Mouse (Mus musculus) right cerebral cortex, postnatal 4 days (tissue): ENCODE results near the gene Cstf1.

Experiments used
- DNase-seq: peaks from one replicate; pipeline ENCODE4 v3.0.0-alpha.2; 2022

The Cstf1 gene

DNA sequence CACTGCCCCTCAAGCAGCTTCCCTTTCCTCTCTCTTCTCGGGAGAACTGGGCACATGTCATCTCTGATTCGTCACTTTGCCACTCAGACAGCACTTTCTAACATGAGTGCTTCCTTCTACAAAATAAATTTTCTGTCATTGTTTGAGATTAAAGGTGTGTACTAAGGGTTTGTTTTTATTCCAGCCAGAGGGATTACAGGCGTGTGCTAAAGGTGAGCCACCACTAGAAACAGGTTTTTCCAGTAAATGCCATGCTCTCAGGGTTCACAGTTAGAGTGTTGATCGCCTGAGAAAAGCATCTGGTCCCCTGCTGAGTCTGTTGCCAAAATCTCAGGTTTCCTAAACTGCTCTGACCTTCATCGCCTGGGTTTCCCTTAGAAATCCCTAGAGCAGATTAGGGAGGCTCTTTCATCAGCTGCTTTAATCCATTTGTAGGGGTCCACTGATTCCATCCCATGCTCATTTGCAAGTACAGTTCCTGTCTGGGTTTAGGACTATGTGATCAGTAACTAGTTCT is 6.6 kb downstream of the Cstf1 start:
- no peak for DNase-seq

- peak; percentile 26 for DNase-seq
Measured at GRCm38 (mm10) chr2:172378332-172378731, 7.9 kb downstream of the Cstf1 start.

- no peak for DNase-seq
Measured at GRCm38 (mm10) chr2:172380513-172380912, 10.0 kb downstream of the Cstf1 start.

- DNase-seq: no peak
Measured at GRCm38 (mm10) chr2:172381341-172381740, 10.9 kb downstream of the Cstf1 start.

- DNase-seq: no peak
Measured at GRCm38 (mm10) chr2:172381898-172382297, 11.4 kb downstream of the Cstf1 start.

DNA sequence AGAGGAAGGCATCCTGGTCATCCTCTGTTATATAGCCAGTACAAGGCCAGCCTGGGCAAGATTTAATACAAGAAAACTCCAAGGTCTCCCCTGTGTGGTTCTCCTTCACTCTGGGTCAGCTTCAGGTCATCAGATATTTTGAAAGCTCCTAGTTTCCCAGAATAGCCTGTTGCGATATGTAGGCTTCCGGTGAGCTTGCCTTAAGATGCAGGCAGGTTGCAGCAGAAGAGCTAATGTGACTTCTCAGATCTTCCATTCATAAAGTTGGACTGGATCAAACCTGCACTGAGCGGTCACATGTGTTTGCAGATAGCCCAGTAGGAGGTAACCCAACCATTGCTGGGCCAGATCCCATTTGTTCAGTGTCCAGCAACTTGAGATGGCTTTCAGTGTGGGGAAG is 14.2 kb downstream of the Cstf1 start:
- no peak for DNase-seq

GRCm38 (mm10) chr2:172390341-172390740 is 19.9 kb downstream of the Cstf1 start:
- DNase-seq: no peak

GRCm38 (mm10) chr2:172392041-172392521 is 21.6 kb downstream of the Cstf1 start:
- no peak for DNase-seq

DNA sequence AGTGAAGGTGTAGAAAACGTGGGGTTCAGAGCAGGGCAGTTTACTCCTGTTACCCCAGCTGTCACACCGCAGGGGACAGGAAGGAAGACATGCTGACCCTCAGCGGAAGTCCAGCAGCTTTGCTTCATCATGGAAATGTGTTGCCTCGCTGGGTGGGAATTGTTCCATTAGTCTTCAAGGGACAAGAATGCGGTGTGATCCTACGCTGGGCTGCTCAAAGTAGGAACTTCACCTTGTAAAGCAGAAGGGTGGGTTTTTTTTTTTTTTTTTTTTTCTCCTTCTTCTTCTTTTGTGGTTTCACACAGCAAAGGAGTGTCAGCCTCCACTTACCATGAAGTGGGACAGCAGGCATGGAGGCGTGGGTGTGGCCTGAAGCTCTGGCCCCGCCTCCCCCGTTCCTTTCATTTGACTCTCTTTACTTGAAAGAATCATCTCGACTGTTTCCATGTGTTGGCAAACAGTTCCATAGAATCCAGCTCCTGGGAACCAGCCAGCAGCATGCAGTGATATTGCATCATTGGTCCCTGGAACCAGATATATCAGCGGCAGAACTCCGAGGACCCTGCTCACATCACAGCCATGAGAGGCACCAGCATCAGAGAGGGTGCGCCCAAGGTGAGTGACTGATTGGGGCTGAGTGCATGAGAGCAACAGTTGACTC is 23.0 kb downstream of the Cstf1 start, which contains the start of gene Cass4:
Gene Cass4 (plus strand): TSS at position 404 of the 661 bp plus-strand sequence.
- DNase-seq: no peak

- no peak for DNase-seq
Measured at GRCm38 (mm10) chr2:172394052-172394392, 23.5 kb downstream of the Cstf1 start.

DNA sequence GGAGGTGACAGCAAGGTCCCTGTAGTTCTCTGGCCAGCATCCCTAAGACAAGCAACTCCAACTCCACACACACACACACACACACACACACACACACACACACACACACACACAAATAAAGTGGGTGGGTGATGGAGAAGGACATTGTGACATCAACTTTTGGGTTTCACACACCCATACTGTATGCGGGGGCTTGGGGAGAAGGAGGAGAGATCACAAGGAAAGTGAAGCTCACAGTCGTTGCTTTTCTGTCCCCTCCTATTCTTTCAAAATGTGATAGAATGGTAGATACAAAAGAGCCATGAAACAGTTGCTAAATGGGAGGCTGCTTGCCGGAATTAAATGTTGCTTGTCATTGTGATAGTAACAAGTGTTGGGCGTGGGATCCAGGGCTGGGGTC is 24.2 kb downstream of the Cstf1 start:
- no peak for DNase-seq

- no peak for DNase-seq
Measured at GRCm38 (mm10) chr2:172395961-172396360, 25.5 kb downstream of the Cstf1 start.

DNA sequence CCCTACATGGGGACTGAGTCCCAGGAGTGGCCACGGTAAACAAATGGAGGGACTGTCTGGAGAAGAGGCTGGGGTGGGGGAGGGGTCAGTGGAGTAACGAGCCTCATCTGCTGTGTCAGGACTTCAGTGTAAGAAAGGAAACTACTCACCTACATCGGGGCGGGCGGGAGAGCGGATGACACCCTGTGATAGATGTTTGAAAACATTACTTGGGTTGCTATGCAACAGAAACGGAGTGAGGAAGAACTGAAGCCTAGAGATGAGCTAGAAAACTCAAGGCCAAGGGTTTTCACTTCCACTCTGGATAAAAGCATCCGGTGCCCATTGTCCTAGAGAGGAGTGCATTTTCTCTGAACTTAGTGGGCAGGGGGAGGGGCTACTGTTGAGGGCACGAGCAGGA is 29.4 kb downstream of the Cstf1 start:
- DNase-seq: no peak

- no peak for DNase-seq
Measured at GRCm38 (mm10) chr2:172401116-172401825, 30.8 kb downstream of the Cstf1 start.

- DNase-seq: no peak
Measured at GRCm38 (mm10) chr2:172404239-172404638, 33.8 kb downstream of the Cstf1 start.

GRCm38 (mm10) chr2:172405011-172405410 is 34.5 kb downstream of the Cstf1 start:
- DNase-seq: no peak

DNA sequence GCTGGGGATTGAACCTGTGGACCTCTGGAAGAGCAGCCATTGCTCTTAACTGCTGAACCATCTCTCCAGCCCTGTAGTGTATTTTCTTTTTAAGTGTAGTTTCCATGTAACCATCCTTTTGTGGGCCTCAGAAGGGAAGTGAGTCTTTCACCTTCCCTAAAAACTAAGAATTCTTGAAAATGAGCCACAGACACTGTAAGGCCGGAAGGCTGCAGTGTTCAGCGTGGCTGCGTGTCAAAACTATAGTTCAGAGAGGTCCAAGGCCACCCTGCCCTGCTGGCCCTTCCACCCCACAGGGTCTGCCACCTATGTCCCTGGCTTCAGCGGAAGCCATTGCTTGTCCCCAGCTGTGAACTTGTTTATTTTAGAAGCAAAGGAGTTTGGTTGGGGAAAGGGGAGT is 35.7 kb downstream of the Cstf1 start:
- no peak for DNase-seq

DNA sequence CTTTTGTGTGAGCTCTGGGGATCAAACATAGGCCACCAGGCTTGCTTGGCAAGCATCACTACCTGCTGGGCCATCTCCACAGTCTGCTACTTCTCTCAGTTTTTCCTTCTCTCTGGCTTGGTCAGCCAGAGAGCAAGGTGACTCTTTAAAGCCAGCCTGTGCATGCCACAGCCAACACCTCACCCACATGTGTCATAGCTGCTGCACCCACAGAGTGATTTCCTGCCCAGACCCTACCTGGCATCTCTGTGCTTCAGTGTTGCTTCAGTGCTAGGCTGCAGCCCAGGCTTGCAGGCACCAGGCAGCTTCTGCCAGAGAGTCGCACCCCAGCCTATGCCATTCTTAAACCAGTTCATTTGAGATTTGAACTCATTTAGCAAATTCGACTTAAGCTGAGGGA is 37.0 kb downstream of the Cstf1 start:
- no peak for DNase-seq

- DNase-seq: no peak
Measured at GRCm38 (mm10) chr2:172410686-172411085, 40.2 kb downstream of the Cstf1 start.

DNA sequence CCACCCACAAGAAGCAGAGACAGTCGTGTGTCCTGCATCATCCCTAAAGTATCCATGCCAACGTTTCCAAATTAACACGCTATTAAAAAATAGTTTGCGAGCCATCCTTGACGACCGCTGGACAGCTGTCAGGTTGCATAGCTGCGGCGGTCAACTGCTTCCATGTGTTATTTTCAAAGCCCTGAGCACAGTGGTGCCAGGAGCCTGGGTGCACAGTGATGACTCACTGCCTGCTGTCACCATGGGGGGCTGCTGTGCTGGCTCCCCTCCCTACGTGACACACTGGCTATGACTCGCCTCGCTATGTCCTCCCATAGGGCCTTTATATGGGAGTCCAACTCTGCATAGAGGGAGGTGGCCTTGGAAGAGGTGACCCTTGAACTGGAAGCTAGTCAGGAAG is 40.6 kb downstream of the Cstf1 start:
- no peak for DNase-seq

DNA sequence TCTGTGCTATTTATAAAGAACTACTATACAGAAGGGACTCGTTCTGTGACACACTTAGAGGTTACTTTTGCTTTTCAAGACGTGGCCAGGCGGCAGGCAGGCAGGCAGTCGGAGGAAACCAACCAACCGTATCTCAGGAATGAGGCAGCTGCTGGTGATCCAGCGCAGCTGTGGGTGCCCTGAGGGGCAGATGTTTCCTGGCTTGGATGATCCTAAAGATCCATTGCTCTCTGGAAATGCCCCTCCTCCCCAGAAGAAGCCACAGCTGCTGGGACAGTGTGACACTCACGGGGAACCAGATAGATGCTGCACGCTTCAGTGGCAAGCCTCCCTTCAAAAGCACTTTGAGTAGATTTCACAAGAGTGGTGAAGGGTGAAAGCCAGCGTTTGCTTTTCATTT is 42.0 kb downstream of the Cstf1 start:
- DNase-seq: no peak

DNA sequence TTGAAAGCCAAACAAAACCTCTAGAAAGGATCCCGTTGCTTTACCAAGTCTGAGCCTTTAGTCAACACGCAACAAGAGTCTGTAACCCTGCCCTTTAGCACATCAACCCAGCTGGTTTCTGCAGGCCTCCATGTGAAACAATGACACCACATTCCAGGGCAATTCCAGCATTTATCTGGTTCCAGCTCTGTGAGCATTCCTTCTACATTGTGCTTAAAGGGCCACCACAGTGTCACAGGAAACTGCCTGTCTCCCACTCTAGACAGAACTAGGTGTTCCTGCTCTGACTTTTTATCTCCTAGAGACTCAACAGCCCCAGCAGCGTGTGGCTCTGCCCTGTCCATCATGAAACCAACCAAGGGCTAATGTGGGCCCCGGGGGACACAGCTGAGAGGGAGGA is 42.8 kb downstream of the Cstf1 start:
- DNase-seq: no peak

- no peak for DNase-seq
Measured at GRCm38 (mm10) chr2:172413894-172414293, 43.4 kb downstream of the Cstf1 start.

DNA sequence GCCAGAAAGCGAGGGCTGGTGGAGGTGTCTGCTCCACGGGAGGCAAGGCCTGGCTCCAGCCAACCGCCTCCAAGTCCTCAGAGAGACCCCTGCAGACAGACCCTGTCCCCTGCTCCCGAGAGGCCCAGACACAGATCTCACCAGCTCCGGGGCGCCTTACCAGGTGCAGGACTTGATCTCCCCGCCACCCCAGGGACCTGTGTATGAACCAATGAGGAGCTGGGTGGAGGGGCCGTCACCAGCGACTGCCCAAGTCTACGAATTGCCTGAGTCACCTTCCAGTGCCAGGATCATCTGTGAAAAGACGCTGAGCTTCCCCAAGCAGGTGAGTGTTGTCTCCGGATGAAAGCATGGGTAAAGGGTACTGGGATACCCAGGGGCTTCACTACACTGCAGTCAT is 45.7 kb downstream of the Cstf1 start:
- DNase-seq: no peak
